Mouse (Mus musculus) neural tube, embryonic 15.5 days (tissue): ENCODE results near the gene Tsnaxip1. TPM values are rescaled to one million over a fixed set of nuclear protein-coding genes. Genes with fewer than 3 reads are reported as not detected.
A peak's percentile ranks its signal among the peaks of the same experiment; 100 is the strongest.

Experiments
- ATAC-seq: fragments of 200-750 bp; cut with Nextera tagmentation; 2 replicates; pipeline ENCODE4 v1.8.0; 2017; ENCODE audit warnings: mild to moderate bottlenecking, moderate TSS enrichment, moderate library complexity; ENCODE audit not compliant: low FRiP score
- H3K27ac ChIP-seq: fragments of 300-500 bp; sonication (generic); replicated peaks from 2 replicates; pipeline ENCODE4 v1.5.1; 2015; ENCODE audit warnings: mild to moderate bottlenecking, inconsistent platforms
- H3K27me3 ChIP-seq: fragments of 300-500 bp; sonication (generic); replicated peaks from 2 replicates; pipeline ENCODE4 v1.6.1; 2015; ENCODE audit warnings: inconsistent platforms
- H3K36me3 ChIP-seq: fragments of 300-500 bp; sonication (generic); 2 replicates; pipeline ENCODE4 v1.6.1; 2015; ENCODE audit warnings: inconsistent platforms
- H3K4me1 ChIP-seq: fragments of 300-500 bp; sonication (generic); 2 replicates; pipeline ENCODE4 v1.6.1; 2015; ENCODE audit warnings: inconsistent platforms
- H3K4me2 ChIP-seq: fragments of 300-500 bp; sonication (generic); 2 replicates; pipeline ENCODE4 v1.6.1; 2015; ENCODE audit warnings: inconsistent platforms, mild to moderate bottlenecking, moderate library complexity
- H3K4me3 ChIP-seq: fragments of 300-500 bp; sonication (generic); replicated peaks from 2 replicates; pipeline ENCODE4 v1.5.1; 2015; ENCODE audit warnings: mild to moderate bottlenecking, inconsistent platforms
- H3K9ac ChIP-seq: fragments of 300-500 bp; sonication (generic); replicated peaks from 2 replicates; pipeline ENCODE4 v1.6.1; 2015; ENCODE audit warnings: mild to moderate bottlenecking, inconsistent platforms
- H3K9me3 ChIP-seq: fragments of 300-500 bp; sonication (generic); replicated peaks from 2 replicates; pipeline ENCODE4 v1.6.1; 2016; ENCODE audit warnings: inconsistent platforms
- WGBS: fragments of 180-500 bp; shearing (Covaris S2); methylation state at CpG from one replicate; pipeline ENCODE4 v1.1.7; 2015; ENCODE audit warnings: mixed read lengths; 5-methylcytosine and 5-hydroxymethylcytosine counted together
- polyA plus RNA-seq: library from polyadenylated mRNA; unstranded; fragments of >200 nt; fragmentation: Nextera tagmentation; extraction: Ambion mirVana; gene quantifications from 2 replicates; pipeline ENCODE4 v1.2.1, GENCODE M21; 2015

Tsnaxip1 gene
- polyA plus RNA-seq, 1 experiment from 2014 or later, result 0.47 TPM

GRCm38 (mm10) chr8:105874301-105874700 is 46.8 kb downstream of the Tsnaxip1 start:
- Histone ChIP-seq H3K27ac (no peak overlapping the region), H3K4me1 (no peaks in the 10 kb centered on the region), H3K4me3 (no peak overlapping the region), H3K4me2 (no peak overlapping the region), H3K9me3 (no peaks in the 10 kb centered on the region), H3K9ac (no peak overlapping the region), H3K27me3 (no peaks in the 10 kb centered on the region), H3K36me3 (peaks cover 74% of the 10 kb centered on the region)
- WGBS, result 89% methylated on average over 6 of the region's 6 CpGs
- no peak for ATAC-seq

- peak within 1 kb of the TSS; percentile 89 for H3K9ac ChIP-seq
- no peaks in the 10 kb centered on the region for H3K9me3 ChIP-seq
- peak; percentile 87 for ATAC-seq
- H3K36me3 ChIP-seq, result peaks cover 58% of the 10 kb centered on the region
- no peaks in the 10 kb centered on the region for H3K27me3 ChIP-seq
- peak within 1 kb of the TSS; percentile 94 for H3K4me3 ChIP-seq
- H3K4me2 ChIP-seq, result peak within 1 kb of the TSS; percentile 93
- H3K27ac ChIP-seq, result peak within 1 kb of the TSS; percentile 70
- peaks cover 30% of the 10 kb centered on the region for H3K4me1 ChIP-seq
- 1% methylated on average over 45 of the region's 45 CpGs for WGBS
Observed at GRCm38 (mm10) chr8:105880754-105881520, 53.4 kb downstream of the Tsnaxip1 start, which contains the start of gene Edc4. Gene Edc4, plus strand, starts transcription at chr8:105880881.

- Histone ChIP-seq H3K4me2 (no peak overlapping the region), H3K4me3 (no peak overlapping the region), H3K9ac (no peak overlapping the region), H3K4me1 (peaks cover 10% of the 10 kb centered on the region), H3K36me3 (peaks cover 87% of the 10 kb centered on the region), H3K27ac (no peak overlapping the region), H3K27me3 (no peaks in the 10 kb centered on the region), H3K9me3 (no peaks in the 10 kb centered on the region)
- ATAC-seq, result no peak
- WGBS, result 93% methylated on average over 12 of the region's 12 CpGs
Observed at GRCm38 (mm10) chr8:105889756-105890465, 62.4 kb downstream of the Tsnaxip1 start.

- Histone ChIP-seq H3K27me3 (no peaks in the 10 kb centered on the region), H3K4me3 (no peak overlapping the region), H3K9me3 (no peaks in the 10 kb centered on the region), H3K27ac (no peak overlapping the region), H3K36me3 (peaks cover 77% of the 10 kb centered on the region), H3K9ac (no peak overlapping the region), H3K4me2 (no peak overlapping the region), H3K4me1 (peaks cover 10% of the 10 kb centered on the region)
- WGBS, result 69% methylated on average over 6 of the region's 6 CpGs
- ATAC-seq, result no peak
Observed at GRCm38 (mm10) chr8:105890870-105891269, 63.3 kb downstream of the Tsnaxip1 start.

GRCm38 (mm10) chr8:105892432-105892831 is 64.9 kb downstream of the Tsnaxip1 start:
- peaks cover 62% of the 10 kb centered on the region for H3K36me3 ChIP-seq
- H3K4me1 ChIP-seq, result peaks cover 10% of the 10 kb centered on the region
- no peaks in the 10 kb centered on the region for H3K9me3 ChIP-seq
- WGBS, result 86% methylated on average over 6 of the region's 6 CpGs
- no peak overlapping the region for H3K4me3 ChIP-seq
- no peak overlapping the region for H3K4me2 ChIP-seq
- no peak overlapping the region for H3K27ac ChIP-seq
- no peak overlapping the region for H3K9ac ChIP-seq
- no peaks in the 10 kb centered on the region for H3K27me3 ChIP-seq
- ATAC-seq, result no peak; the same call in 1 of the 2 replicates

GRCm38 (mm10) chr8:105893339-105893738 is 65.8 kb downstream of the Tsnaxip1 start, which contains the start of gene Nrn1l:
Gene Nrn1l, plus strand, starts transcription at chr8:105893567.
- Histone ChIP-seq H3K4me3 (no peak within 1 kb of the TSS), H3K9ac (no peak within 1 kb of the TSS; the same call in 1 of the 2 replicates), H3K27me3 (no peaks in the 10 kb centered on the region), H3K4me1 (peaks cover 10% of the 10 kb centered on the region), H3K4me2 (peak within 1 kb of the TSS; percentile 33), H3K9me3 (no peaks in the 10 kb centered on the region), H3K27ac (peak within 1 kb of the TSS; percentile 60), H3K36me3 (peaks cover 53% of the 10 kb centered on the region)
- peak; percentile 88 for ATAC-seq
- WGBS, result 4% methylated on average over 11 of the region's 11 CpGs

Other genes with a start within 250 kb of the Tsnaxip1 start
- 34.0 and 37.4 TPM in 2 replicates for gene Ripor1, start 222.5 kb upstream of the Tsnaxip1 start, polyA plus RNA-seq
- gene Ctcf, start 191.2 kb upstream of the Tsnaxip1 start, polyA plus RNA-seq, result 87.0 and 113 TPM in 2 replicates
- 1.2 and 1.9 TPM in 2 replicates for gene Agrp, start 190.3 kb upstream of the Tsnaxip1 start, polyA plus RNA-seq
- gene Carmil2, start 141.5 kb upstream of the Tsnaxip1 start, polyA plus RNA-seq, result 21.5 and 28.5 TPM in 2 replicates
- gene Acd, start 126.6 kb upstream of the Tsnaxip1 start, polyA plus RNA-seq, result 81.1 and 89.4 TPM in 2 replicates
- 47.9 and 59.6 TPM in 2 replicates for gene Pard6a, start 126.6 kb upstream of the Tsnaxip1 start, polyA plus RNA-seq
- 0.22 and 0.35 TPM in 2 replicates for gene 4933405L10Rik, start 120.1 kb upstream of the Tsnaxip1 start, polyA plus RNA-seq
- 13.9 and 16.2 TPM in 2 replicates for gene Enkd1, start 119.5 kb upstream of the Tsnaxip1 start, polyA plus RNA-seq
- 60.5 and 73.8 TPM in 2 replicates for gene Gfod2, start 69.1 kb upstream of the Tsnaxip1 start, polyA plus RNA-seq
- gene Ranbp10, start 381 bp upstream of the Tsnaxip1 start, polyA plus RNA-seq, result 9.9 and 10.4 TPM in 2 replicates
- gene Cenpt, start 25.5 kb downstream of the Tsnaxip1 start, polyA plus RNA-seq, result 47.5 and 49.3 TPM in 2 replicates
- gene Thap11, start 27.4 kb downstream of the Tsnaxip1 start, polyA plus RNA-seq, result 55.8 and 58.3 TPM in 2 replicates
- 145 and 174 TPM in 2 replicates for gene Nutf2, start 32.8 kb downstream of the Tsnaxip1 start, polyA plus RNA-seq
- 45.3 and 46.5 TPM in 2 replicates for gene Edc4, start 53.1 kb downstream of the Tsnaxip1 start, polyA plus RNA-seq
- 1.4 and 1.5 TPM in 2 replicates for gene Nrn1l, start 65.8 kb downstream of the Tsnaxip1 start, polyA plus RNA-seq
- 9.3 and 14.9 TPM in 2 replicates for gene Pskh1, start 72.7 kb downstream of the Tsnaxip1 start, polyA plus RNA-seq
- 3.2 and 3.5 TPM in 2 replicates for gene Ctrl, start 106.1 kb downstream of the Tsnaxip1 start, polyA plus RNA-seq
- gene Psmb10, start 110.7 kb downstream of the Tsnaxip1 start, polyA plus RNA-seq, result 86.8 and 142 TPM in 2 replicates
- 3.1 and 3.3 TPM in 2 replicates for gene Lcat, start 115.7 kb downstream of the Tsnaxip1 start, polyA plus RNA-seq
- gene Slc12a4, start 138.4 kb downstream of the Tsnaxip1 start, polyA plus RNA-seq, result 10.8 and 14.1 TPM in 2 replicates
- gene Dpep3, start 151.7 kb downstream of the Tsnaxip1 start, polyA plus RNA-seq, result not detected in 2 replicates
- gene Dus2, start 163.6 kb downstream of the Tsnaxip1 start, polyA plus RNA-seq, result 27.8 and 30.6 TPM in 2 replicates
- 0.14 TPM in 1 of 2 replicates, not detected in the other for gene Dpep2nb, start 178.2 kb downstream of the Tsnaxip1 start, polyA plus RNA-seq
- gene Ddx28, start 184.2 kb downstream of the Tsnaxip1 start, polyA plus RNA-seq, result 20.8 and 20.9 TPM in 2 replicates
- gene Nfatc3, start 231.1 kb downstream of the Tsnaxip1 start, polyA plus RNA-seq, result 3.5 and 4.4 TPM in 2 replicates